ENCODE assay signal across 8 mouse cellular contexts in the genomic region with DNA sequence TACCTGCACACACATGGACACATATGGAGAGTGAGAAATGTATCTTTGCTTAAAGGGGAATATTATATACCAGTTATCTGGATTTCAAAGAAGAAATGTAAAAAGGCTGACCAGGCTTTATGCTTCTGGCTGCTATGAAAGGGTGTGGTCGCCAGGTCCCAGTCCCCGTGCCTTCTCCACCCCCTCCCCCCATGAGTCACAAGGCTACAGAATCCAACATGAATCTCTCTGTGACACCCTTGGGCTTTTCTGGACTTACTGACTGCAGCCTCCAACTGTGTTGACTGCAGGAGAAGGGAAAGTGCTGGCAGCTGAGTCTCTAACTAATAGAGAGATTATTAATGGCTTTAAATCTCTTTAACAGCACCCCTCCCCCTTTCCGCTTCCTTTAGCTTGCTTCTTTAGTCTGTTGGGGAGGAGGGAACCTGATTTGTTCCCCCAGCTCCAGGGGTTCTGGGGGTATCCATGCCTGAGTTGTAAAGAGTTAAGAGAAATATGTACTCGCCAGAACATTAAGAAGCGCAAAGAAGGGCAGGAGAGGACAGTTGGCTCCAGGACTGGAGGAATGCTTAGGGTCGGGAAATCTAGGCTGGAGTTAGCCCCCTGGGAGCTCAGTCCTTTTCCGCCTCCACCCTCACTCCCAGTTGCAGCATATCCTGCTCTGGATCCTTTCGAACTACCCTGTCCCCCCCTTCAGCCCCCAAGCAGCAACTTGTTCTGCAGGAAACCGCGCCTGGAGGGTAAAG. TPM values are rescaled to one million over a fixed set of nuclear protein-coding genes. Genes with fewer than 3 reads are reported as not detected.
DNase-seq lines count a peak whose midpoint lies in the region; ATAC-seq and TF ChIP-seq lines count a peak whose summit lies in the region.

A gene (plus strand): TSS at position 614 of the 746 bp plus-strand sequence.

- TF ChIP-seq POLR2A in heart, adult 2 months (IDR thresholded peaks at IDR 0.05; ENCODE audit: insufficient read depth, low read depth, low read length) = peak; percentile 59

- H3K36me3 ChIP-seq in heart, adult 2 months (ENCODE audit: control insufficient read depth, insufficient read depth, low read length) = peaks cover 13% of the 10 kb centered on the region
- no peaks in the 10 kb centered on the region for H3K36me3 ChIP-seq in intestine, postnatal 0 days (ENCODE audit: control insufficient read depth, insufficient read depth)
- no peaks in the 10 kb centered on the region for H3K36me3 ChIP-seq in lung, embryonic 14.5 days (ENCODE audit: insufficient read depth)
- H3K36me3 ChIP-seq in stomach, embryonic 15.5 days = no peaks in the 10 kb centered on the region

- H3K27ac ChIP-seq in heart, adult 2 months = peak within 1 kb of the TSS; percentile 97
- H3K27ac ChIP-seq in intestine, postnatal 0 days (ENCODE audit: low read depth, low read length) = peak within 1 kb of the TSS; percentile 11; the same call in 1 of the 2 replicates
- no peak within 1 kb of the TSS; the same call in 1 of the 2 replicates for H3K27ac ChIP-seq in lung, embryonic 14.5 days (ENCODE audit: low read depth)
- H3K27ac ChIP-seq in stomach, embryonic 15.5 days = no peak within 1 kb of the TSS

- H3K4me3 ChIP-seq in heart, adult 2 months = peak within 1 kb of the TSS; percentile 63
- peak within 1 kb of the TSS; percentile 22; the same call in 1 of the 2 replicates for H3K4me3 ChIP-seq in intestine, postnatal 0 days (ENCODE audit: low read depth, low read length)
- H3K4me3 ChIP-seq in lung, embryonic 14.5 days (ENCODE audit: low read depth, low read length) = peak within 1 kb of the TSS; percentile 16; the same call in 1 of the 2 replicates
- H3K4me3 ChIP-seq in stomach, embryonic 15.5 days (replicated peaks) = peak within 1 kb of the TSS; percentile 14

- peak; percentile 9 to 19 for DNase-seq in urinary bladder, adult 18-20 months (ENCODE audit: low spot score in 2 of 2)
- no peak for DNase-seq in urinary bladder, postnatal 10 days (ENCODE audit: low spot score)
- peak; percentile 71 to 83 for DNase-seq in heart, adult 2 months
- DNase-seq in lung, embryonic 14.5 days = peak; percentile 43
- DNase-seq in cerebellum, postnatal 4 days (ENCODE audit: low spot score in 2 of 2) = no peak
- no peak for DNase-seq in frontal cortex, postnatal 36 days (ENCODE audit: low spot score in 2 of 2)

- H3K27me3 ChIP-seq in heart, adult 2 months (ENCODE audit: control insufficient read depth, insufficient read depth, low read length) = no peaks in the 10 kb centered on the region
- peaks cover 33% of the 10 kb centered on the region for H3K27me3 ChIP-seq in intestine, postnatal 0 days (replicated peaks; ENCODE audit: control insufficient read depth, insufficient read depth, low read length)
- peaks cover 30% of the 10 kb centered on the region for H3K27me3 ChIP-seq in lung, embryonic 14.5 days (ENCODE audit: insufficient read depth, low read length)
- peaks cover 34% of the 10 kb centered on the region for H3K27me3 ChIP-seq in stomach, embryonic 15.5 days (replicated peaks)

- peak; percentile 96 for TF ChIP-seq EP300 in heart, adult 2 months (IDR thresholded peaks at IDR 0.05; ENCODE audit: insufficient read depth, low read depth, low read length)

- WGBS in heart, adult 2 months = 15% methylated on average over 10 of the region's 10 CpGs
- 12% methylated on average over 10 of the region's 10 CpGs for WGBS in intestine, postnatal 0 days
- WGBS in lung, embryonic 14.5 days = 8% methylated on average over 10 of the region's 10 CpGs
- WGBS in stomach, embryonic 15.5 days = 7% methylated on average over 10 of the region's 10 CpGs

- H3K79me2 ChIP-seq in heart, adult 2 months (replicated peaks; ENCODE audit: control insufficient read depth, insufficient read depth, low read length) = no peaks in the 10 kb centered on the region; the same call in 1 of the 2 replicates

- peak within 1 kb of the TSS; percentile 46 for H3K4me2 ChIP-seq in intestine, postnatal 0 days (replicated peaks; ENCODE audit: low read depth)
- H3K4me2 ChIP-seq in lung, embryonic 14.5 days = peak within 1 kb of the TSS; percentile 48
- peak within 1 kb of the TSS; percentile 37 for H3K4me2 ChIP-seq in stomach, embryonic 15.5 days

- H3K4me1 ChIP-seq in heart, adult 2 months (ENCODE audit: control insufficient read depth, insufficient read depth, low read length) = peaks cover 12% of the 10 kb centered on the region
- H3K4me1 ChIP-seq in intestine, postnatal 0 days (replicated peaks; ENCODE audit: control insufficient read depth, insufficient read depth, low read length) = no peaks in the 10 kb centered on the region
- no peaks in the 10 kb centered on the region for H3K4me1 ChIP-seq in lung, embryonic 14.5 days (ENCODE audit: insufficient read depth)
- peaks cover 13% of the 10 kb centered on the region; the same call in 1 of the 2 replicates for H3K4me1 ChIP-seq in stomach, embryonic 15.5 days

- intact Hi-C loops in heart, adult 2 months (cut with DNase I) = loop anchor here (5.0 kb wide), 1 partner anchor 516 kb away; no protein-coding TSS in a partner anchor

- TF ChIP-seq CTCF in heart, adult 2 months (IDR thresholded peaks at IDR 0.05) = no peak
- no peak for TF ChIP-seq CTCF in intestine, postnatal 0 days (IDR thresholded peaks at IDR 0.05; ENCODE audit: low read depth)
- TF ChIP-seq CTCF in lung, embryonic 14.5 days (IDR thresholded peaks at IDR 0.05; ENCODE audit: low read depth) = no peak

- H3K9me3 ChIP-seq in intestine, postnatal 0 days (ENCODE audit: control insufficient read depth) = no peaks in the 10 kb centered on the region
- H3K9me3 ChIP-seq in lung, embryonic 14.5 days (ENCODE audit: low read depth, low read length) = no peaks in the 10 kb centered on the region
- H3K9me3 ChIP-seq in stomach, embryonic 15.5 days = no peaks in the 10 kb centered on the region

- no peak for ATAC-seq in intestine, postnatal 0 days
- no peak for ATAC-seq in lung, embryonic 14.5 days (ENCODE audit: insufficient read depth)
- no peak for ATAC-seq in stomach, embryonic 15.5 days (ENCODE audit: insufficient read depth, low FRiP score, low read depth)

- peak within 1 kb of the TSS; percentile 68 for H3K9ac ChIP-seq in heart, adult 2 months (ENCODE audit: low read depth, low read length)
- peak within 1 kb of the TSS; percentile 5; the same call in 1 of the 2 replicates for H3K9ac ChIP-seq in intestine, postnatal 0 days (ENCODE audit: low read depth, low read length)
- no peak within 1 kb of the TSS for H3K9ac ChIP-seq in lung, embryonic 14.5 days
- no peak within 1 kb of the TSS for H3K9ac ChIP-seq in stomach, embryonic 15.5 days

RNA-seq across cellular contexts. Expression of the gene that starts here (rescaled TPM):
- 10 to 100 TPM; 54.1 to 59.2 TPM for total RNA-seq in heart, adult 2 months (2021)
- polyA plus RNA-seq in heart, adult 2 months (2012; rRNA removed) = 17.9 and 41.8 TPM in 2 replicates
- 3.7 and 3.9 TPM in 2 replicates for polyA plus RNA-seq in intestine, postnatal 0 days (2015; fragmentation: Nextera tagmentation; extraction: Ambion mirVana)
- 1.5 and 1.6 TPM in 2 replicates for polyA plus RNA-seq in lung, embryonic 14.5 days (2014; fragmentation: Nextera tagmentation; extraction: Ambion mirVana)
- polyA plus RNA-seq in stomach, embryonic 15.5 days (2015; fragmentation: Nextera tagmentation; extraction: Ambion mirVana) = 2.4 and 2.5 TPM in 2 replicates

Comparison
In these comparisons a context has a peak if more than half of its experiments do, and no peak if none do; other contexts are left out.
1. DNase-seq: peak in urinary bladder, adult 18-20 months (2 of 2), heart, adult 2 months (2 of 2) and lung, embryonic 14.5 days (single experiment); none in urinary bladder, postnatal 10 days (single experiment), cerebellum, postnatal 4 days (0 of 2) and frontal cortex, postnatal 36 days (0 of 2).
2. H3K27ac ChIP-seq: peak in heart, adult 2 months (single experiment) and intestine, postnatal 0 days (single experiment); none in lung, embryonic 14.5 days (single experiment) and stomach, embryonic 15.5 days (single experiment).
3. H3K9ac ChIP-seq: peak in heart, adult 2 months (single experiment) and intestine, postnatal 0 days (single experiment); none in lung, embryonic 14.5 days (single experiment) and stomach, embryonic 15.5 days (single experiment).
4. Peak in every context shown above with its lines, with median percentiles within 50 percentile points of each other: H3K4me3 ChIP-seq and H3K4me2 ChIP-seq.